Comparison of ENCODE assay signal across 19 mouse cellular contexts in the genomic region with DNA sequence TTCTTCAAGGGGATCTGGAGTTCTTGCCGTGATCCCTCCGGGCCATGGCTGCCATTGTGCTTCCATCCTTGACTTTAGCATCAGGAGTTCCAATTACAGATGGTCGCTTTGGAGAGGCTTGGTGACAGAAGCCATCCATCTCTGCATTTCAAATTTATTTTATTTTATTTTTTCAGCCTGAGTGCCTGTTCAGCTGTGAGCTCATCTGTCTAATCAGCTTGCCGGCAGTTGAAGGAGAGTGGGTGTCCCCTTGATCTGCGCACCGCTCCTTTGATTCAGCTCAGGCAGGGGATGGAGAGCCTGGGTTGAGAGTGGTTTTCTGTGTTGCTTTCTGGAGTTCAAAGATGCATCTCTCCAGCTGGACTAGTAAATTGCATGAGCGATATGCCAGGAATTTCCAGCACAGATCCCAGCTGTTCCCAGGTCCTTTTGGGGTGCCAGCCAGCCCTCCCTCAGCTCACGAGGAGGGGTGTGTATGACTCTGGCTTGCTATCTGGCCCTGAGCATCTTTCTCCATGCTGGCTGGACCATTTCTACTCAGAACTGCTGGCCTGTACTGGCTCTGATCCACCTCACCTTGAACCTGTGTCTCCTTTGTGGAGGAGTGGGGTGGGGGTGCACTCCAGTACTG. TPM values are rescaled to one million over a fixed set of nuclear protein-coding genes. Genes with fewer than 3 reads are reported as not detected.
DNase-seq lines count a peak whose midpoint lies in the region; ATAC-seq lines count a peak whose summit lies in the region.
"Had no signal": no experiment of that assay in that cellular context is flagged by ENCODE, and none has a peak within 500 bp of the region (broad histone marks: within the 10 kb centered on the region; RNA-seq: fewer than 3 reads in every experiment).

No protein-coding gene starts in this region.

- 73% methylated on average over 8 of the region's 8 CpGs for WGBS in kidney, embryonic 16.5 days

- H3K4me2 ChIP-seq in kidney, embryonic 16.5 days (replicated peaks; ENCODE audit: low read depth, low read length) = no peak overlapping the region
- H3K4me2 ChIP-seq: forebrain, embryonic 12.5 days; heart, embryonic 11.5 days; intestine, embryonic 15.5 days; liver, embryonic 13.5 days; lung, embryonic 15.5 days; neural tube, embryonic 13.5 days had no signal

- H3K9ac ChIP-seq in kidney, embryonic 16.5 days (replicated peaks; ENCODE audit: low read length) = no peak overlapping the region
- H3K9ac ChIP-seq: forebrain, embryonic 12.5 days; intestine, embryonic 15.5 days; liver, embryonic 13.5 days; lung, embryonic 15.5 days; neural tube, embryonic 13.5 days had no signal

- no peaks in the 10 kb centered on the region for H3K4me1 ChIP-seq in kidney, embryonic 16.5 days (ENCODE audit: insufficient read depth, low read length)
- H3K4me1 ChIP-seq: forebrain, embryonic 12.5 days; intestine, embryonic 15.5 days; liver, embryonic 13.5 days; lung, embryonic 15.5 days had no signal

- H3K27me3 ChIP-seq in kidney, embryonic 16.5 days (ENCODE audit: insufficient read depth, low read length) = no peaks in the 10 kb centered on the region
- H3K27me3 ChIP-seq: forebrain, embryonic 12.5 days; intestine, embryonic 15.5 days; liver, embryonic 13.5 days; lung, embryonic 15.5 days; neural tube, embryonic 13.5 days had no signal

- DNase-seq in cerebellum, adult 9-11 months = peak; percentile 54
- no peak for DNase-seq in cerebellum, postnatal 25 days
- peak; percentile 16 for DNase-seq in layer of hippocampus, adult 11-12 months (ENCODE audit: low spot score)
- DNase-seq in layer of hippocampus, postnatal 25 days (ENCODE audit: extremely low spot score in 1 of 2, low spot score in 1 of 2) = no peak
- peak; percentile 21 to 31 for DNase-seq in layer of hippocampus, postnatal 14 days (ENCODE audit: low spot score in 2 of 2)
- no peak for DNase-seq in right cerebral cortex, postnatal 10 days (ENCODE audit: low spot score in 2 of 2)
- DNase-seq: adrenal gland, adult 2 months; liver, embryonic 13.5 days; right cerebral cortex, postnatal 25 days; thymus, postnatal 25 days had no signal

- no peaks in the 10 kb centered on the region for H3K9me3 ChIP-seq in kidney, embryonic 16.5 days (ENCODE audit: low read length)
- H3K9me3 ChIP-seq: forebrain, embryonic 12.5 days; intestine, embryonic 15.5 days; liver, embryonic 13.5 days; lung, embryonic 15.5 days; neural tube, embryonic 13.5 days had no signal

- no peak for ATAC-seq in megakaryocyte, adult 5-6 weeks (ENCODE audit: poor library complexity, severe bottlenecking)
- ATAC-seq in kidney, embryonic 16.5 days (ENCODE audit: low FRiP score, low TSS enrichment) = no peak
- ATAC-seq: intestine, embryonic 15.5 days had no signal

- no peak overlapping the region for H3K4me3 ChIP-seq in kidney, embryonic 16.5 days (ENCODE audit: low read length)
- H3K4me3 ChIP-seq: forebrain, embryonic 12.5 days; intestine, embryonic 15.5 days; liver, embryonic 13.5 days; lung, embryonic 15.5 days; neural tube, embryonic 13.5 days had no signal

- H3K27ac ChIP-seq in kidney, embryonic 16.5 days (ENCODE audit: low read length) = no peak overlapping the region
- H3K27ac ChIP-seq: forebrain, embryonic 12.5 days; intestine, embryonic 15.5 days; kidney, postnatal 0 days; liver, embryonic 13.5 days; lung, embryonic 15.5 days; neural tube, embryonic 13.5 days; stomach, postnatal 0 days had no signal

- no peaks in the 10 kb centered on the region for H3K36me3 ChIP-seq in kidney, embryonic 16.5 days (ENCODE audit: insufficient read depth, low read length)
- H3K36me3 ChIP-seq: forebrain, embryonic 12.5 days; intestine, embryonic 15.5 days; liver, embryonic 13.5 days; lung, embryonic 15.5 days; neural tube, embryonic 13.5 days had no signal

RNA-seq across cellular contexts. Expression of a gene that starts 36.7 kb away (rescaled TPM):
- total RNA-seq in layer of hippocampus, postnatal 25 days (2021) = 10 to 100 TPM; 14.0 to 15.6 TPM
- total RNA-seq in layer of hippocampus, postnatal 14 days (2021) = 10 to 100 TPM; 16.1 to 16.3 TPM
- total RNA-seq in megakaryocyte, adult 5-6 weeks (2015) = 0.04 TPM in 1 of 2 replicates, not detected in the other
- 0.04 TPM in 1 of 2 replicates, not detected in the other for total RNA-seq in megakaryocyte, adult 5-6 weeks (2017)
- 4.7 and 4.9 TPM in 2 replicates for polyA plus RNA-seq in kidney, embryonic 16.5 days (2015; fragmentation: Nextera tagmentation; extraction: Ambion mirVana)

Comparison
In these comparisons a context has a peak if more than half of its experiments do, and no peak if none do; other contexts are left out.
1. DNase-seq: peak in cerebellum, adult 9-11 months (single experiment), layer of hippocampus, adult 11-12 months (single experiment) and layer of hippocampus, postnatal 14 days (2 of 2); none in cerebellum, postnatal 25 days (0 of 2), layer of hippocampus, postnatal 25 days (0 of 2) and right cerebral cortex, postnatal 10 days (0 of 2).
2. RNA of a gene that starts 36.7 kb away (total RNA-seq): 16.1 to 16.3 TPM in layer of hippocampus, postnatal 14 days and 14.0 to 15.6 TPM in layer of hippocampus, postnatal 25 days; 0.04 TPM in megakaryocyte, adult 5-6 weeks; every median in the first group is over 10 times any median in the second.